Mouse (Mus musculus) neural tube, embryonic 15.5 days (tissue): Measurements from ENCODE around the gene Mdp1. TPM values are rescaled to one million over a fixed set of nuclear protein-coding genes. Genes with fewer than 3 reads are reported as not detected.

Experiments
- ATAC-seq: fragments of 200-750 bp; cut with Nextera tagmentation; 2 replicates; pipeline ENCODE4 v1.8.0; 2017; ENCODE audit warnings: mild to moderate bottlenecking, moderate TSS enrichment, moderate library complexity; ENCODE audit not compliant: low FRiP score
- H3K27ac ChIP-seq: fragments of 300-500 bp; sonication (generic); replicated peaks from 2 replicates; pipeline ENCODE4 v1.5.1; 2015; ENCODE audit warnings: mild to moderate bottlenecking, inconsistent platforms
- H3K27me3 ChIP-seq: fragments of 300-500 bp; sonication (generic); replicated peaks from 2 replicates; pipeline ENCODE4 v1.6.1; 2015; ENCODE audit warnings: inconsistent platforms
- H3K36me3 ChIP-seq: fragments of 300-500 bp; sonication (generic); 2 replicates; pipeline ENCODE4 v1.6.1; 2015; ENCODE audit warnings: inconsistent platforms
- H3K4me1 ChIP-seq: fragments of 300-500 bp; sonication (generic); 2 replicates; pipeline ENCODE4 v1.6.1; 2015; ENCODE audit warnings: inconsistent platforms
- H3K4me2 ChIP-seq: fragments of 300-500 bp; sonication (generic); 2 replicates; pipeline ENCODE4 v1.6.1; 2015; ENCODE audit warnings: inconsistent platforms, mild to moderate bottlenecking, moderate library complexity
- H3K4me3 ChIP-seq: fragments of 300-500 bp; sonication (generic); replicated peaks from 2 replicates; pipeline ENCODE4 v1.5.1; 2015; ENCODE audit warnings: mild to moderate bottlenecking, inconsistent platforms
- H3K9ac ChIP-seq: fragments of 300-500 bp; sonication (generic); replicated peaks from 2 replicates; pipeline ENCODE4 v1.6.1; 2015; ENCODE audit warnings: mild to moderate bottlenecking, inconsistent platforms
- H3K9me3 ChIP-seq: fragments of 300-500 bp; sonication (generic); replicated peaks from 2 replicates; pipeline ENCODE4 v1.6.1; 2016; ENCODE audit warnings: inconsistent platforms
- WGBS: fragments of 180-500 bp; shearing (Covaris S2); methylation state at CpG from one replicate; pipeline ENCODE4 v1.1.7; 2015; ENCODE audit warnings: mixed read lengths; 5-methylcytosine and 5-hydroxymethylcytosine counted together
- polyA plus RNA-seq: library from polyadenylated mRNA; unstranded; fragments of >200 nt; fragmentation: Nextera tagmentation; extraction: Ambion mirVana; gene quantifications from 2 replicates; pipeline ENCODE4 v1.2.1, GENCODE M21; 2015

Gene Mdp1
- polyA plus RNA-seq, 1 experiment from 2014 or later, result 79.8 TPM

DNA sequence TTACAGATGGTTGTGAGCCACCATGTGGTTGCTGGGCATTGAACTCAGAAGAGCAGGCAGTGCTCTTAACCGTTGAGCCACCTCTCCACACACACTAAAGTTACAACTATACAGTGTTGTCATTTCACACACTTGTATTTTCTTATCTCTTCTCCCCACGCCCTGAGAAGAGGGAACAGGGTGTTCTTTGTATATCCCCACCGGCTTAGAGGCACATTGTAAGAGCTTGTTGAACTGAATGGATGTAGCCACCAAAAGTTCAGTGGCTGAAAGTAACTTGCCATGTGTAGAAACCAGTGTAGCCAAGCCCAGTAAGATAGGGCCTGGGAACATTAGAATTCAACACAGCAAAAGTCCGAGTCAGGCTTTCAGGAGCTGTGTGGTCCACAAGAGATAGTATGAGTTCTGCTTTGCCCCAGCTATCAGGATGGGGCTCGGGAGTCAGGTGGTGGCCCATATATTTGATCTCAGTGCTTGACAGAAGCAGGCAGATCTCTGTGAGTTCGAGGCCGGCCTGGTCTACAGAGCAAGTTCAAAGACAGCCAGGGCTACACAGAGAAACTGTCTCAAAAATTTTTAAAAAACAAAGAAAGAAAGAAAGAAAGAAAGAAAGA, 45.6 kb downstream of the Mdp1 start:
- H3K27me3 ChIP-seq, result no peaks in the 10 kb centered on the region
- H3K4me3 ChIP-seq, result no peak overlapping the region
- H3K27ac ChIP-seq, result no peak overlapping the region
- peaks cover 10% of the 10 kb centered on the region for H3K36me3 ChIP-seq
- no peaks in the 10 kb centered on the region for H3K4me1 ChIP-seq
- WGBS, result 80% methylated on average over 7 of the region's 7 CpGs
- no peak overlapping the region for H3K4me2 ChIP-seq
- H3K9me3 ChIP-seq, result no peaks in the 10 kb centered on the region
- H3K9ac ChIP-seq, result no peak overlapping the region
- ATAC-seq, result no peak

DNA sequence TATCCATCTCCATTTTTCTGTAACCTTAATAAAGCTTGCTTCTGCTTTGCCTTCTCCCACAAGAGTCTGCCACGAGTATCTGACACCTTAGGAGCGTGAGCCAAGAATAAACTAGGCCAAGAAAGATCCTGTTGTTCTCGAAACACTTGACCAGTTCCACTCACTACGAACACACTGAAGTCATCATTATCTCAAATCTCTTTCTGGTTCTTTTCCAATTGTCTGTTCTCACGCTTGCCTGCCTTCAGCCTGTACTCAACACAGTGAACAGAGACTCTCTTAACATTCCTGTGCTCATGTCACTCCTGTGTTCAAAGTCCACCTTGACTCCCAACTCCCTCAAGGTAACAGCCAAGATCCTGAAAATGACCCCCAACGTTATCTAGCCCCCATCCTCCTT, 47.0 kb downstream of the Mdp1 start:
- Histone ChIP-seq H3K9ac (no peak overlapping the region), H3K4me3 (no peak overlapping the region), H3K9me3 (no peaks in the 10 kb centered on the region), H3K4me1 (no peaks in the 10 kb centered on the region), H3K27me3 (no peaks in the 10 kb centered on the region), H3K27ac (no peak overlapping the region), H3K36me3 (peaks cover 23% of the 10 kb centered on the region), H3K4me2 (no peak overlapping the region)
- no peak for ATAC-seq
- WGBS, result 80% methylated on average over 6 of the region's 6 CpGs

DNA sequence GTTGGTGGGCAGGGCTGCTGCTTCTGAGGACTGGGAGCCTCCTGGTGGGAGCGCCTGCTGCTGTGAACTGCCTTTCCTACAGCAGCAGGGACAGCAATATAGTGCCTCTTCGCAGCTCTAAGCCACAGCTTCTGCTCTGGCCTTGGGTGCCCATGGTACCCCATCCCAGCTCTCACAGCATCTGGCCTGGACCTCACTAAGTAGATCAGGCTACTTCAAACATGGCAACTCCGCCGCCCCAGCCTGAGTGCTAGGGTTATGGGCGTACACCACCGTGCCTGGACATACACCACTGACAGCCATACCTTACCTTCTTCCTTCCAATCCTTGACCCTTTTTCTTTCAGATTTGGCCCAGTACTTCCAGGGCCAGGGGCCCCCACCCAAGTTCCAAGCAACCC, 52.0 kb downstream of the Mdp1 start:
- WGBS, result 95% methylated on average over 6 of the region's 6 CpGs
- Histone ChIP-seq H3K4me1 (peaks cover 11% of the 10 kb centered on the region), H3K36me3 (peaks cover 56% of the 10 kb centered on the region), H3K27ac (no peak overlapping the region), H3K27me3 (no peaks in the 10 kb centered on the region), H3K9ac (no peak overlapping the region), H3K9me3 (no peaks in the 10 kb centered on the region), H3K4me2 (no peak overlapping the region), H3K4me3 (no peak overlapping the region)
- no peak for ATAC-seq

Other genes starting within 250 kb of the Mdp1 start
- gene Dhrs4, start 181.8 kb downstream of the Mdp1 start, polyA plus RNA-seq, result 21.5 and 32.8 TPM in 2 replicates
- 21.6 and 25.1 TPM in 2 replicates for gene Carmil3, start 169.9 kb downstream of the Mdp1 start, polyA plus RNA-seq
- 17.8 and 20.0 TPM in 2 replicates for gene Cpne6, start 150.1 kb downstream of the Mdp1 start, polyA plus RNA-seq
- 0.13 and 0.26 TPM in 2 replicates for gene Nrl, start 135.5 kb downstream of the Mdp1 start, polyA plus RNA-seq
- 30.5 and 30.9 TPM in 2 replicates for gene Pck2, start 120.2 kb downstream of the Mdp1 start, polyA plus RNA-seq
- gene Dcaf11, start 100.5 kb downstream of the Mdp1 start, polyA plus RNA-seq, result 98.9 and 102 TPM in 2 replicates
- gene A730061H03Rik, start 100.1 kb downstream of the Mdp1 start, polyA plus RNA-seq, result 0.46 and 0.75 TPM in 2 replicates
- gene Fitm1, start 84.9 kb downstream of the Mdp1 start, polyA plus RNA-seq, result 1.6 and 2.0 TPM in 2 replicates
- 214 and 228 TPM in 2 replicates for gene Psme1, start 82.4 kb downstream of the Mdp1 start, polyA plus RNA-seq
- 49.3 and 56.2 TPM in 2 replicates for gene Emc9, start 75.2 kb downstream of the Mdp1 start, polyA plus RNA-seq
- gene Psme2, start 69.4 kb downstream of the Mdp1 start, polyA plus RNA-seq, result 186 and 246 TPM in 2 replicates
- 20.4 and 22.0 TPM in 2 replicates for gene Rnf31, start 68.8 kb downstream of the Mdp1 start, polyA plus RNA-seq
- 10.4 and 13.2 TPM in 2 replicates for gene Irf9, start 56.9 kb downstream of the Mdp1 start, polyA plus RNA-seq
- gene Rec8, start 42.5 kb downstream of the Mdp1 start, polyA plus RNA-seq, result 15.1 and 16.6 TPM in 2 replicates
- 110 and 121 TPM in 2 replicates for gene Ipo4, start 24.6 kb downstream of the Mdp1 start, polyA plus RNA-seq
- 0.77 and 1.7 TPM in 2 replicates for gene Gm49378, start 22.6 kb downstream of the Mdp1 start, polyA plus RNA-seq
- 62.6 and 72.5 TPM in 2 replicates for gene Tm9sf1, start 16.7 kb downstream of the Mdp1 start, polyA plus RNA-seq
- 0.31 and 0.32 TPM in 2 replicates for gene Tssk4, start 10.3 kb downstream of the Mdp1 start, polyA plus RNA-seq
- 50.2 and 50.8 TPM in 2 replicates for gene Gmpr2, start 11.4 kb upstream of the Mdp1 start, polyA plus RNA-seq
- gene Nedd8, start 11.6 kb upstream of the Mdp1 start, polyA plus RNA-seq, result 590 and 594 TPM in 2 replicates
- gene Tinf2, start 21.3 kb upstream of the Mdp1 start, polyA plus RNA-seq, result 24.9 and 28.3 TPM in 2 replicates
- gene Tgm1, start 53.4 kb upstream of the Mdp1 start, polyA plus RNA-seq, result 0.31 and 0.96 TPM in 2 replicates
- gene Rabggta, start 61.8 kb upstream of the Mdp1 start, polyA plus RNA-seq, result 56.7 and 65.1 TPM in 2 replicates
- 79.7 and 84.6 TPM in 2 replicates for gene Dhrs1, start 85.2 kb upstream of the Mdp1 start, polyA plus RNA-seq
- gene Nop9, start 85.2 kb upstream of the Mdp1 start, polyA plus RNA-seq, result 25.1 and 31.5 TPM in 2 replicates
- 0.35 and 0.93 TPM in 2 replicates for gene Cideb, start 98.0 kb upstream of the Mdp1 start, polyA plus RNA-seq
- 0.42 and 0.88 TPM in 2 replicates for gene Ltb4r2, start 100.9 kb upstream of the Mdp1 start, polyA plus RNA-seq
- gene Ltb4r1, start 105.5 kb upstream of the Mdp1 start, polyA plus RNA-seq, result 0.42 and 0.80 TPM in 2 replicates
- 4.1 and 5.2 TPM in 2 replicates for gene Adcy4, start 123.6 kb upstream of the Mdp1 start, polyA plus RNA-seq
- gene Ripk3, start 128.4 kb upstream of the Mdp1 start, polyA plus RNA-seq, result 2.8 and 14.2 TPM in 2 replicates
- gene Nfatc4, start 162.6 kb upstream of the Mdp1 start, polyA plus RNA-seq, result 9.8 and 11.5 TPM in 2 replicates
- 9.5 and 10.8 TPM in 2 replicates for gene Nynrin, start 193.5 kb upstream of the Mdp1 start, polyA plus RNA-seq
- gene Cbln3, start 223.9 kb upstream of the Mdp1 start, polyA plus RNA-seq, result 0.45 and 0.58 TPM in 2 replicates
- 11.0 and 11.9 TPM in 2 replicates for gene Khnyn, start 224.4 kb upstream of the Mdp1 start, polyA plus RNA-seq
- gene Sdr39u1, start 239.8 kb upstream of the Mdp1 start, polyA plus RNA-seq, result 148 and 166 TPM in 2 replicates